Mouse (Mus musculus) liver, embryonic 14.5 days (tissue): ENCODE data around the gene Tprg. TPM values are rescaled to one million over a fixed set of nuclear protein-coding genes. Genes with fewer than 3 reads are reported as not detected.

ENCODE experiments used
- ATAC-seq: fragments of 200-750 bp; cut with Nextera tagmentation; 2 replicates; pipeline ENCODE4 v1.8.0; 2017; ENCODE audit warnings: moderate number of reproducible peaks, mild to moderate bottlenecking, moderate library complexity; ENCODE audit not compliant: insufficient read depth
- DNase-seq, 3 experiments: peaks; one replicate each; pipeline ENCODE4 v3.0.0-alpha.2; 2012 to 2013; ENCODE audit warnings: low read depth in 3 of 3, low spot score in 3 of 3
- H3K27ac ChIP-seq: fragments of 300-500 bp; sonication (generic); 2 replicates; pipeline ENCODE4 v1.5.1; 2014; ENCODE audit warnings: moderate library complexity, mild to moderate bottlenecking, control low read depth, inconsistent platforms
- H3K27me3 ChIP-seq: fragments of 300-500 bp; sonication (generic); 2 replicates; pipeline ENCODE4 v1.6.1; 2014; ENCODE audit warnings: mild to moderate bottlenecking, low read length, moderate library complexity; ENCODE audit not compliant: control insufficient read depth, insufficient read depth
- H3K36me3 ChIP-seq: fragments of 300-500 bp; sonication (generic); replicated peaks from 2 replicates; pipeline ENCODE4 v1.6.1; 2014; ENCODE audit warnings: low read depth; ENCODE audit not compliant: control insufficient read depth, insufficient read depth
- H3K4me1 ChIP-seq, 2 experiments: fragments of 200-500 bp in 1 of 2; fragments of 300-500 bp in 1 of 2; sonication (generic) in 1 of 2; replicated peaks; 2 replicates each; pipeline ENCODE4 v1.6.1; 2012 to 2014; ENCODE audit warnings: antibody characterized with exemption in 1 of 2, inconsistent platforms in 1 of 2, low read length in 1 of 2; ENCODE audit not compliant: control insufficient read depth in 2 of 2, insufficient read depth in 2 of 2
- H3K4me2 ChIP-seq: fragments of 300-500 bp; sonication (generic); 2 replicates; pipeline ENCODE4 v1.6.1; 2014; ENCODE audit warnings: low read depth, mild to moderate bottlenecking, control low read depth, moderate library complexity
- H3K4me3 ChIP-seq, 2 experiments: fragments of 200-500 bp in 1 of 2; fragments of 300-500 bp in 1 of 2; sonication (generic) in 1 of 2; 2 replicates each; pipeline ENCODE4 v1.5.1; 2012 to 2014; ENCODE audit warnings: low read depth in 2 of 2, low read length in 2 of 2, mild to moderate bottlenecking in 2 of 2, control low read depth in 1 of 2, inconsistent platforms in 1 of 2, moderate library complexity in 1 of 2; ENCODE audit not compliant: insufficient read depth in 1 of 2
- H3K9ac ChIP-seq: fragments of 300-500 bp; sonication (generic); replicated peaks from 2 replicates; pipeline ENCODE4 v1.6.1; 2014; ENCODE audit warnings: mild to moderate bottlenecking, control low read depth, moderate library complexity
- H3K9me3 ChIP-seq: fragments of 300-500 bp; sonication (generic); 2 replicates; pipeline ENCODE4 v1.6.1; 2016; ENCODE audit warnings: low read length, mixed read lengths; ENCODE audit not compliant: control insufficient read depth
- CTCF ChIP-seq: IDR thresholded peaks from 2 replicates; pipeline ENCODE4 v1.5.1; 2016; ENCODE audit warnings: antibody characterized with exemption, low read depth, control low read depth
- EP300 ChIP-seq: IDR thresholded peaks from 2 replicates; pipeline ENCODE4 v1.6.1; 2016; ENCODE audit warnings: antibody characterized with exemption, low read depth
- WGBS: fragments of 180-500 bp; shearing (Covaris S2); extraction: QIAGEN DNeasy Blood & Tissue Kit; methylation state at CpG from one replicate; pipeline ENCODE4 v1.1.7; 2014; ENCODE audit not compliant: insufficient replicate concordance; 5-methylcytosine and 5-hydroxymethylcytosine counted together
- polyA plus RNA-seq, 2 experiments: library from polyadenylated mRNA; depleted of rRNA in 1 of 2; stranded (reverse) in 1 of 2; unstranded in 1 of 2; fragments of >200 nt; fragmentation: Nextera tagmentation in 1 of 2; extraction: Ambion mirVana in 1 of 2; gene quantifications; 2 replicates each; pipeline versions ENCODE4 v1.2.1 to v1.2.3; 2012 to 2014

Gene Tprg
- polyA plus RNA-seq, 2 experiments: not detected

DNA sequence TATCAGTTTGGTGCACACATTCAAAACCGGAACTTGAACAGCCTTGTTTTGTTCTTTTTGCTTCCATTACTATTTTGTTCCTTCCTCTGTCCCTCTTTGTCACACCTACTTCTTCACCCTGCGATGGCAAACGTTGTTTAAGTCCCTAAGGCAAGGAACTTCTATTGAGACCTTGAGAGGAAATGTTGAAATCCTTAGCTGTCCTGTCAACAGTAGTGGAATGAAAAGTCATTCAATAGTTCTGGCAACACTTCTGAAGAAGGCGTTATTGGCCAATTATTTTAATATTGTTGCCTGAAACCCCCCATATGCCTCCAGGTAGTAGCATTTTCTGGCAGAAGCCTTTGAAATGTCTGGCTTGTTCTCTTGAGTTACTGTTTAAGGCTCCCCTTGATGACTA, 137.4 kb downstream of the Tprg start:
- DNase-seq: no peak
- Histone ChIP-seq H3K4me3 (no peak overlapping the region), H3K36me3 (no peaks in the 10 kb centered on the region), H3K9me3 (no peaks in the 10 kb centered on the region), H3K27ac (no peak overlapping the region), H3K4me1 (no peaks in the 10 kb centered on the region), H3K9ac (no peak overlapping the region), H3K4me2 (no peak overlapping the region), H3K27me3 (no peaks in the 10 kb centered on the region)
- TF ChIP-seq EP300 (no peak), CTCF (no peak)
- ATAC-seq: no peak
- WGBS: 42% methylated on average over 4 of the region's 4 CpGs

DNA sequence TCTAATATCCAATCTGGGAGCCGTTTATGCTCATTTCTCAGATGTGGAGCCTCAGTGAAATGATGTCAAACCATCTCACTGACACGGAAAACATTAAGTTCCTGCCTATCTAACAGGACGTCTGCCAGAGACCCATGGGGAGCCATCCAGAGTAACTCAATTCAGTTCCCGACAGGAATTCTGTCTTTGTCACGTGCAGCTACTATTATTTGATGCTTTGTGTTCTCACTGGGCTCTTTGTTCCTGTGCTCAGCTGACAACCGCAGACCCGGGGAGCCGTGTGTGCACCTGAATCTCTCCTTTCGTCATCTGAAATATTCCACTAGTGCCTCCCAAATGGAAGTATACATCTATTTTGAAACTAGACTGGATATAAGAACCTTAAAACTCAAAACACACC, 138.3 kb downstream of the Tprg start:
- Histone ChIP-seq H3K9ac (no peak overlapping the region), H3K36me3 (no peaks in the 10 kb centered on the region), H3K9me3 (no peaks in the 10 kb centered on the region), H3K4me3 (no peak overlapping the region), H3K4me2 (no peak overlapping the region), H3K4me1 (no peaks in the 10 kb centered on the region), H3K27ac (no peak overlapping the region), H3K27me3 (no peaks in the 10 kb centered on the region)
- ATAC-seq (no peak), DNase-seq (no peak)
- WGBS: 65% methylated on average over 9 of the region's 9 CpGs
- no peak for TF ChIP-seq CTCF
- no peak for TF ChIP-seq EP300

GRCm38 (mm10) chr16:25425376-25425775, 138.8 kb downstream of the Tprg start:
- no peak overlapping the region for H3K4me2 ChIP-seq
- 24% methylated on average over 1 of the region's 1 CpGs for WGBS
- H3K27me3 ChIP-seq: no peaks in the 10 kb centered on the region
- H3K36me3 ChIP-seq: no peaks in the 10 kb centered on the region
- H3K9ac ChIP-seq: no peak overlapping the region
- no peak overlapping the region for H3K27ac ChIP-seq
- no peak overlapping the region for H3K4me3 ChIP-seq
- no peaks in the 10 kb centered on the region for H3K4me1 ChIP-seq
- no peaks in the 10 kb centered on the region for H3K9me3 ChIP-seq
- no peak for TF ChIP-seq CTCF
- no peak for TF ChIP-seq EP300
- DNase-seq: no peak
- no peak for ATAC-seq

- ATAC-seq: no peak
- 8% methylated on average over 3 of the region's 3 CpGs for WGBS
- DNase-seq: peak in 1 of 3 experiments; percentile 1
- no peak overlapping the region for H3K4me3 ChIP-seq
- H3K27ac ChIP-seq: no peak overlapping the region
- H3K27me3 ChIP-seq: no peaks in the 10 kb centered on the region
- TF ChIP-seq EP300 (no peak), CTCF (no peak)
- no peak overlapping the region for H3K9ac ChIP-seq
- H3K4me2 ChIP-seq: no peak overlapping the region
- H3K36me3 ChIP-seq: no peaks in the 10 kb centered on the region
- H3K9me3 ChIP-seq: no peaks in the 10 kb centered on the region
- H3K4me1 ChIP-seq: no peaks in the 10 kb centered on the region
Observed at GRCm38 (mm10) chr16:25426261-25426660, 139.6 kb downstream of the Tprg start.

- DNase-seq: no peak
- Histone ChIP-seq H3K4me2 (no peak overlapping the region), H3K9me3 (no peaks in the 10 kb centered on the region), H3K4me1 (no peaks in the 10 kb centered on the region), H3K27ac (no peak overlapping the region), H3K27me3 (no peaks in the 10 kb centered on the region), H3K9ac (no peak overlapping the region), H3K36me3 (no peaks in the 10 kb centered on the region), H3K4me3 (no peak overlapping the region)
- TF ChIP-seq EP300: no peak
- no peak for TF ChIP-seq CTCF
- 38% methylated on average over 2 of the region's 2 CpGs for WGBS
- no peak for ATAC-seq
Observed at GRCm38 (mm10) chr16:25440039-25440438, 153.4 kb downstream of the Tprg start.
